Mouse (Mus musculus) embryonic facial prominence, embryonic 11.5 days (tissue): ENCODE measurements at regions not wholly inside any gene's neighbourhood (a gene's known extent, or its start where the extent isn't known, plus 50 kb on each side); places are given as distances from the start of the nearest gene placed in this dataset.

Source experiments
- ATAC-seq: fragments of 200-750 bp; cut with Nextera tagmentation; replicated peaks from 2 replicates; pipeline ENCODE4 v1.8.0; 2017; ENCODE audit warnings: low read depth; ENCODE audit not compliant: insufficient number of reproducible peaks, low FRiP score, low TSS enrichment
- DNase-seq: peaks from one replicate; pipeline ENCODE4 v3.0.0-alpha.2; 2015; ENCODE audit warnings: low spot score
- H3K27ac ChIP-seq: fragments of 300-500 bp; sonication (generic); replicated peaks from 2 replicates; pipeline ENCODE4 v1.5.1; 2014; ENCODE audit warnings: mild to moderate bottlenecking, low read depth, low read length, control low read depth
- H3K27me3 ChIP-seq: fragments of 300-500 bp; sonication (generic); 2 replicates; pipeline ENCODE4 v1.6.1; 2014; ENCODE audit warnings: mild to moderate bottlenecking, low read length, moderate library complexity, mixed read lengths; ENCODE audit not compliant: control insufficient read depth, insufficient read depth
- H3K36me3 ChIP-seq: fragments of 300-500 bp; sonication (generic); replicated peaks from 2 replicates; pipeline ENCODE4 v1.6.1; 2014; ENCODE audit warnings: low read depth, mild to moderate bottlenecking, low read length, moderate library complexity, mixed read lengths; ENCODE audit not compliant: control insufficient read depth, insufficient read depth
- H3K4me1 ChIP-seq: fragments of 300-500 bp; sonication (generic); 2 replicates; pipeline ENCODE4 v1.6.1; 2014; ENCODE audit warnings: low read length, mixed read lengths; ENCODE audit not compliant: control insufficient read depth, insufficient read depth
- H3K4me2 ChIP-seq: fragments of 300-500 bp; sonication (generic); 2 replicates; pipeline ENCODE4 v1.6.1; 2014; ENCODE audit warnings: low read depth, mild to moderate bottlenecking, control low read depth, low read length, moderate library complexity
- H3K4me3 ChIP-seq: fragments of 300-500 bp; sonication (generic); 2 replicates; pipeline ENCODE4 v1.5.1; 2014; ENCODE audit warnings: low read depth, low read length, control low read depth
- H3K9ac ChIP-seq: fragments of 300-500 bp; sonication (generic); replicated peaks from 2 replicates; pipeline ENCODE4 v1.6.1; 2014; ENCODE audit warnings: mild to moderate bottlenecking, control low read depth, low read length
- H3K9me3 ChIP-seq: fragments of 300-500 bp; sonication (generic); replicated peaks from 2 replicates; pipeline ENCODE4 v1.6.1; 2016; ENCODE audit warnings: mild to moderate bottlenecking, low read length, inconsistent platforms, mixed read lengths; ENCODE audit not compliant: control insufficient read depth
- WGBS: fragments of 180-500 bp; shearing (Covaris S2); extraction: QIAGEN DNeasy Blood & Tissue Kit; methylation state at CpG from one replicate; pipeline ENCODE4 v1.1.7; 2014; 5-methylcytosine and 5-hydroxymethylcytosine counted together

DNA sequence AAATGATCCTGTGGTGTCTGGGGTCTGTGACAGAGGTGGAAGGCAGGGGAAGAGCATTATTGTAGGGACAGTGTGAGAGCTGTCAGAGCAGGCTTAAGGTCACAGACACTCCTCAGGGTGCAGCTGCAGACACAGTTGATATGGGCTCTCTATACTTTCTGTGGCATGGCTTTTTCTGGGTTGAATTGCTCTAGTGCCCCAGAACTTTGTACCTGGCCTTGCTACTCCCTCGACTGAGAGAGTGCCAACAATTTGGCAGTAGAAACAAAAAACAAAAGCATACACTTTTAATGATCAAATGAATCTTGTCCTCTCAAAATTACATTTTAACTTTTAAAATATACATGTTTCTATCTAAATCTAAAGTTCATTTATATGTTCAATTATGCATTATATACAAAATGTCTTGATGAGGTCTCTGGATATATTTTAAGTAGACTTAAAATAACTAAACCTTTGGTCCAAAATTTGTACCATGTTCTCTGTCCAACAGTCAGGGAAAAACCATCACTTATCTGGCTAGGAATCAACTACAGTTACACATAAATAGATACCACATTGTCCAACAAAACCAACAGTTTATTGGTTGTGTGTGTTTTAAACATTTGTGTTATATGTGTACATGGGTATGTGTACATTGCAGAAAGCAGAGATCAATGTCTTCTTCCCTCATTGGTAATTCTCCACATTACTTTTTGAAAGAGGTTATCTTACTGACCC, 508.3 kb upstream of the Arpp21 start:
- no peak overlapping the region for H3K4me3 ChIP-seq
- no peak overlapping the region for H3K9ac ChIP-seq
- DNase-seq (no peak), ATAC-seq (no peak)
- no peak overlapping the region for H3K4me2 ChIP-seq
- no peaks in the 10 kb centered on the region for H3K27me3 ChIP-seq
- 57% methylated on average over 1 of the region's 1 CpGs for WGBS
- H3K36me3 ChIP-seq = no peaks in the 10 kb centered on the region
- H3K9me3 ChIP-seq = no peaks in the 10 kb centered on the region
- no peak overlapping the region for H3K27ac ChIP-seq
- no peaks in the 10 kb centered on the region for H3K4me1 ChIP-seq

DNA sequence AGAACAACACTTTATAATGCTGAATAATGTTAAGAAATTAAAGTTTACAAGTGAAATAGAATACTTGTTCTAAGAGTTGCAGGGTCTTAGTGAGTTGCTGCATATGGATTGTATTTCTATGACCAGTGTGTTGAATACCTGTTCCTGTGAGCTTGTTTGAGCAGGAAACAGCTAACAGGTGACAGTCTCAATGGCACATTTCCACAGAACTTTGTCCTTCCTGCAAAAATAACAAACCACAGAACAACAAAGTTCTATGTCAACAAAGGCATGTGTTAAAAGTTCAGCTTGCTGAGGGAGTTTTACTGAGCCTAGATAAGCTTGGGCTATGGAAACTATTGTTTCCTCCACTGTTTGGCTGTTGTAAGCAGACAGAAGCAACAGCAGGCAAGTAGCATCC, 500.0 kb upstream of the Arpp21 start:
- DNase-seq (no peak), ATAC-seq (no peak)
- H3K9me3 ChIP-seq = no peaks in the 10 kb centered on the region
- no peaks in the 10 kb centered on the region for H3K4me1 ChIP-seq
- H3K9ac ChIP-seq = no peak overlapping the region
- no peaks in the 10 kb centered on the region for H3K36me3 ChIP-seq
- no peaks in the 10 kb centered on the region for H3K27me3 ChIP-seq
- H3K4me2 ChIP-seq = no peak overlapping the region
- no peak overlapping the region for H3K27ac ChIP-seq
- no peak overlapping the region for H3K4me3 ChIP-seq

DNA sequence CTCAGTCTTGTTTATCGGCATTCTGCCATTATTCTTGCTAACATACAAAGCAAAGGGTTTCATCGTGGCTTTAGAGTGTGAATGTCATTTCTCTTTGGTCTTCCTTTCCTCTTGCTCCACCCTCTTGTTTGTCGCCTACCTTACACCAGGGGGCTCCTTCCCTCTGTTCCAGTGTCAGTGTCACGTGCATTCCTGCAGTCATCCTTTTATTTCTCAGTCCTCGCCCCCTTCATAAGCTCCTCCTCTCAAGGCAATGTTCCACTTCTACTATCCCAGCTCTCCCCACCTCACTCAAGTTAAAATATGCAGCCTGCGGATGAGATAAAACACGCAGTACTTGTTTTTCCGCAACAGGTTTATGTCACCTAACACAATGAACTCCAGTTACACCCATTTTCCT, 489.8 kb upstream of the Arpp21 start:
- Histone ChIP-seq H3K9ac (no peak overlapping the region), H3K4me2 (no peak overlapping the region), H3K27ac (no peak overlapping the region), H3K27me3 (no peaks in the 10 kb centered on the region), H3K36me3 (no peaks in the 10 kb centered on the region), H3K9me3 (no peaks in the 10 kb centered on the region), H3K4me1 (no peaks in the 10 kb centered on the region), H3K4me3 (no peak overlapping the region)
- ATAC-seq = no peak
- WGBS = 40% methylated on average over 8 of the region's 8 CpGs
- DNase-seq = peak; percentile 15

DNA sequence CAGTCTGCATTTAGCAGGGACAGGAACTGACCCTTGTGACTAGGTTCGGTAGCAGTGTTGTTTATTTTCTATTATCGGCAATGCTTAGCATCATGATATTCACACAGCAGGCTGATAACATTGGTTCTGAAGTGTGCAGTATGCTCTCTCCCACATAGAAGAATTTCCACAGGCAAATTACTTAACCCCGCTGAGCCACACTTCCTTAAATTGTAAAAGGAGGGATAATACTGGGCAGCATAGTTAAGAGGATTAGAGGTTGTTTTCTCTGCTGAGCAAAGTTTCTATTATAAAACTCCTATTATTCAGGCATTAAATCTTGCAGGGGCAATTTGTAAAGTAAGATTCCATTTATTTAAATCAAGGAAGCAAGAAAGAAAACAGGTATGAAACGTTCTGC, 489.4 kb upstream of the Arpp21 start:
- no peak overlapping the region for H3K9ac ChIP-seq
- no peaks in the 10 kb centered on the region for H3K27me3 ChIP-seq
- H3K36me3 ChIP-seq = no peaks in the 10 kb centered on the region
- WGBS = 45% methylated on average over 4 of the region's 4 CpGs
- no peak overlapping the region for H3K4me3 ChIP-seq
- no peak overlapping the region for H3K4me2 ChIP-seq
- DNase-seq = no peak
- no peaks in the 10 kb centered on the region for H3K9me3 ChIP-seq
- no peak overlapping the region for H3K27ac ChIP-seq
- H3K4me1 ChIP-seq = no peaks in the 10 kb centered on the region
- no peak for ATAC-seq

DNA sequence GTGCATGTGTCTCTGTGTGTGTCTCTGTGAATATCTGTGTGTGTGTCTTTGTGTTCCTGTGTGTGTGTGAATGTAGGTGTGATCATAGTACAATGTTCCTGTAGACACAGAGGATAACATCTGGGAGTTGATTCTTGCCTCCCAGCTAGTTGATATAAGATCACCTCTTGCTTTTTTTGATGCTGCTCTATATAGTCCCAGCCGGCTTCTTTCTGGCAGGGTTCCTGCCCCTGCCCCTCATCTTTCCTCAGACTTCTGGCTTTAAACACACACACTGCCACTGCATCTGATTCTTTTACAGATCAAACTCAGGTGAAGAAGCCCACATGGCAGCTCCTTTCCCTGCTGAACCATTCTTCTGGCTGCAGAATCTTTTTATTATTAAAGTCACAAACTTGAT, 487.6 kb upstream of the Arpp21 start:
- Histone ChIP-seq H3K36me3 (no peaks in the 10 kb centered on the region), H3K27me3 (no peaks in the 10 kb centered on the region), H3K4me1 (no peaks in the 10 kb centered on the region), H3K9me3 (no peaks in the 10 kb centered on the region), H3K4me3 (no peak overlapping the region), H3K4me2 (no peak overlapping the region), H3K27ac (no peak overlapping the region), H3K9ac (no peak overlapping the region)
- ATAC-seq (no peak), DNase-seq (no peak)
- 57% methylated on average over 1 of the region's 1 CpGs for WGBS

DNA sequence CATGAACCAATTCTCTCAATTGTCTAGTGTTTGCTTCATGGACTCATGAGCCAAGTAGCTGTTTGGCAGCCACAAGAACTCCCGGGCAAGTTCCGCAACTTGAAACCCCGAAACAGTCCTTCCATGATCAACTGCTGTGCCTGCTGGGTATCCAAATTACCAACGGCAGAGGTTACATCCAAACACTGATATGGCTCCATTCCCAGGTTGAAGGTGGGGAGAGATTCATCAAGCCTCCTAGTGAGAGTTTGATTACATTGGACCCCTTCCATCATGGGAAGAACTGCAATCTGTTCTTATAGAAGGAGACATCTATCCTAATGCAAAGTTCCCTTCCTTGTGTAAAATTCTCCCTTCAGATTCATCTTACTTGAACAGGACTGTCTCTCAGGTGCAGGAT, 486.8 kb upstream of the Arpp21 start:
- no peaks in the 10 kb centered on the region for H3K4me1 ChIP-seq
- no peak overlapping the region for H3K9ac ChIP-seq
- H3K9me3 ChIP-seq = no peaks in the 10 kb centered on the region
- no peak overlapping the region for H3K4me3 ChIP-seq
- H3K36me3 ChIP-seq = no peaks in the 10 kb centered on the region
- H3K27ac ChIP-seq = no peak overlapping the region
- no peaks in the 10 kb centered on the region for H3K27me3 ChIP-seq
- DNase-seq (no peak), ATAC-seq (no peak)
- WGBS = 84% methylated on average over 4 of the region's 4 CpGs
- H3K4me2 ChIP-seq = no peak overlapping the region

DNA sequence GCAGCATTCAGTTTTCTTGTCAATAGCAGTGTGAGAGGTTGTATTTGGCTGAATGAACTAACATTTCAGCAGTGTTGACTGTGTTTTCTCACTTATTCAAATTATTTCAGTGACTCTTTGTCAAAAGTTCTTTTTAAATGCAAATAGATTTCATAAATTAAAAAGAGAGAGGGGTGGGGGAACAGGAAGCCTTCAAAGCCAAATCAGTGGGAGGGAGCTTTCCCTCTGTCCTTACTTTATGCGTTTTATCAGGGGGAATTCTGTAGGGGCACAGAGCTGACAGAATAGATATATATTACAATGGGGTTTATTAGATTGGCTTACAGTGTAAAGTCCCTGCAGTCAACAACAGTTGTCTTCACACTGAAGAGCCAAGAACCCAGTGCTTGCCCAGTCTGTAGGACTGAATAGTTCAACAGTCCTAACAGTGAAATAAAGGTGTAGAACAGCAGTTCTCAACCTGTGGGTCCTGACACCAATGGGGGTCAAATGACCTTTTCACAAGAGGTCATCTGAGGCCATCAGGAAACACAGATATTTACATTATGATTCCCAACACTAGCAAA, 479.5 kb upstream of the Arpp21 start:
- H3K4me1 ChIP-seq = no peaks in the 10 kb centered on the region
- no peak for DNase-seq
- H3K36me3 ChIP-seq = no peaks in the 10 kb centered on the region
- no peaks in the 10 kb centered on the region for H3K27me3 ChIP-seq
- 67% methylated on average over 1 of the region's 1 CpGs for WGBS
- H3K4me2 ChIP-seq = no peak overlapping the region
- H3K4me3 ChIP-seq = no peak overlapping the region
- H3K9ac ChIP-seq = no peak overlapping the region
- ATAC-seq = no peak
- H3K27ac ChIP-seq = no peak overlapping the region
- H3K9me3 ChIP-seq = no peaks in the 10 kb centered on the region

DNA sequence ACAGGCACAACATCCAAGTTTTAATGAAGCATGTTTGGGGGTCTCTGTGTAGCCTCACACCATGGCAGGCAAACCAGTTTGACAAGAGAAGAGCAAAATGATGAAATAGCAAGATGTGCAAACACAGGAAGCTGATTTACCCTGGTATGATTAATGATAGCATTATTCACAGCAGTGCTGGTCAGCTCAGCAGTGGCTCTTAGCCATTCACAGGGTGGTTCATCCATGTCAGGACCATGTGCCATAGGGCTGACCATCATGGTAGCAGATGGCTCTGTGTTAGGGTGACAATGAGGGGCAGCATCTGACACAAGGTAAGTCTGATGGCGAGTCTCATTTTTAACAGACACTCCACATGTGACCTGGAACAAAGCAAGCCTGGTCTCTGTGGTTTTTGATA, 443.1 kb upstream of the Arpp21 start:
- Histone ChIP-seq H3K4me2 (no peak overlapping the region), H3K9me3 (no peaks in the 10 kb centered on the region), H3K4me3 (no peak overlapping the region), H3K9ac (no peak overlapping the region), H3K4me1 (no peaks in the 10 kb centered on the region), H3K36me3 (no peaks in the 10 kb centered on the region), H3K27me3 (no peaks in the 10 kb centered on the region), H3K27ac (no peak overlapping the region)
- 100% methylated on average over 1 of the region's 1 CpGs for WGBS
- no peak for ATAC-seq
- no peak for DNase-seq
